ENCODE assay signal across 16 mouse cellular contexts in genomic region chr7:67308102-67308501, GRCm38 (mm10).
"Had no signal": no experiment of that assay in that cellular context is flagged by ENCODE, and none has a peak within 500 bp of the region (broad histone marks: within the 10 kb centered on the region; RNA-seq: fewer than 3 reads in every experiment).

No protein-coding gene starts in this region.

- ATAC-seq: midbrain, embryonic 15.5 days had no signal

- H3K9me3 ChIP-seq: kidney, embryonic 15.5 days; limb, embryonic 10.5 days; megakaryocyte, embryonic 14.5 days; midbrain, embryonic 15.5 days; neural tube, embryonic 13.5 days had no signal

- DNase-seq: kidney, postnatal 14 days; lung, embryonic 14.5 days; lung, postnatal 10 days; lung, postnatal 4 days; retina, postnatal 1 day; right cerebral cortex, postnatal 4 days; spleen, adult 18-20 months; thymus, postnatal 4 days had no signal

- H3K27ac ChIP-seq: kidney, embryonic 15.5 days; left cerebral cortex, adult 2 months; limb, embryonic 10.5 days; midbrain, embryonic 15.5 days; neural tube, embryonic 13.5 days had no signal

- H3K4me2 ChIP-seq: kidney, embryonic 15.5 days; liver, embryonic 11.5 days; lung, embryonic 14.5 days; midbrain, embryonic 11.5 days; midbrain, embryonic 15.5 days; neural tube, embryonic 13.5 days had no signal

- H3K27me3 ChIP-seq: kidney, embryonic 15.5 days; megakaryocyte, embryonic 14.5 days; midbrain, embryonic 15.5 days; neural tube, embryonic 13.5 days had no signal

- H3K9ac ChIP-seq: kidney, embryonic 15.5 days; lung, embryonic 14.5 days; midbrain, embryonic 15.5 days; neural tube, embryonic 13.5 days had no signal

- H3K36me3 ChIP-seq: midbrain, embryonic 15.5 days had no signal

- H3K4me1 ChIP-seq: kidney, embryonic 15.5 days; limb, embryonic 10.5 days; midbrain, embryonic 15.5 days; neural tube, embryonic 13.5 days had no signal

- H3K4me3 ChIP-seq: kidney, embryonic 15.5 days; left cerebral cortex, adult 2 months; limb, embryonic 10.5 days; megakaryocyte, embryonic 14.5 days; midbrain, embryonic 15.5 days; neural tube, embryonic 13.5 days had no signal
